Mouse (Mus musculus): ENCODE results near the gene Mpst. TPM values are rescaled to one million over a fixed set of nuclear protein-coding genes. Genes with fewer than 3 reads are reported as not detected.

The Mpst gene
- polyA plus RNA-seq, 1 experiment from 2014 or later, result 2.4 TPM

GRCm38 (mm10) chr15:78438973-78439372 is 32.8 kb downstream of the Mpst start:
- H3K9me3 ChIP-seq, result no peaks in the 10 kb centered on the region
- peaks cover 8% of the 10 kb centered on the region for H3K36me3 ChIP-seq
- H3K27ac ChIP-seq, result no peak overlapping the region
- no peak overlapping the region for H3K4me2 ChIP-seq
- H3K9ac ChIP-seq, result no peak overlapping the region
- H3K4me3 ChIP-seq, result no peak overlapping the region
- H3K27me3 ChIP-seq, result 0 out of 2 replicates have a peak, but pooled peaks cover 9% of the 10 kb centered on the region
- ATAC-seq (ENCODE audit: insufficient number of reproducible peaks, low FRiP score, low TSS enrichment, low read depth), result no peak
- WGBS, result 67% methylated on average over 9 of the region's 9 CpGs
- peaks cover 29% of the 10 kb centered on the region for H3K4me1 ChIP-seq

GRCm38 (mm10) chr15:78442231-78442630 is 36.0 kb downstream of the Mpst start:
- Histone ChIP-seq H3K9ac (no peak overlapping the region), H3K27ac (no peak overlapping the region), H3K4me1 (peaks cover 15% of the 10 kb centered on the region), H3K9me3 (no peaks in the 10 kb centered on the region), H3K27me3 (0 out of 2 replicates have a peak, but pooled peaks cover 2% of the 10 kb centered on the region), H3K4me3 (no peak overlapping the region), H3K36me3 (no peaks in the 10 kb centered on the region; the same call in 1 of the 2 replicates), H3K4me2 (no peak overlapping the region)
- WGBS, result 91% methylated on average over 19 of the region's 19 CpGs
- ATAC-seq (ENCODE audit: insufficient number of reproducible peaks, low FRiP score, low TSS enrichment, low read depth), result no peak

DNA sequence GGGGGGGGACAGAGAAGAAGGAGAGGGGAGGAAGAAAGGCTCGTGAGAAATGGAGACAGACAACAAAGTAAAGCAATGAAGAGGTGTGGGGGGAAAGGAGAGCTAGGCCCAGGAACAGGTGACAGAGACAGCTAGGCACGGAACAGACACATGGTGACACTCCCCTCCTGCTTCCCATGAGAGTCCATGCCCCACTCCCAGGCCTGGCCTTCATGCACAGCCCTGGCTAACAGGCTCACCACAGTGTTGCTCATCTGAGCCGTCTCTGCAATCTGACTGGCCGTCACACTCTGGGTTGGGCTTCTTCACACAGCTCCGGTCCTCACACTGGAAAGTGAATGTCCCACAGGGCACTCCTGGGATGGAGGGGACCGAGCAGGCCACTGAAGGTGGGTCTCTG is 37.6 kb downstream of the Mpst start:
- H3K36me3 ChIP-seq, result no peaks in the 10 kb centered on the region; the same call in 1 of the 2 replicates
- H3K4me3 ChIP-seq, result no peak overlapping the region
- no peak for ATAC-seq (ENCODE audit: insufficient number of reproducible peaks, low FRiP score, low TSS enrichment, low read depth)
- no peak overlapping the region for H3K9ac ChIP-seq
- no peaks in the 10 kb centered on the region for H3K27me3 ChIP-seq
- H3K27ac ChIP-seq, result no peak overlapping the region
- WGBS, result 48% methylated on average over 6 of the region's 6 CpGs
- no peak overlapping the region for H3K4me2 ChIP-seq
- no peaks in the 10 kb centered on the region for H3K9me3 ChIP-seq
- H3K4me1 ChIP-seq, result 0 out of 2 replicates have a peak, but pooled peaks cover 8% of the 10 kb centered on the region

GRCm38 (mm10) chr15:78447121-78447520 is 40.9 kb downstream of the Mpst start:
- 47% methylated on average over 7 of the region's 7 CpGs for WGBS
- H3K9ac ChIP-seq, result no peak overlapping the region

DNA sequence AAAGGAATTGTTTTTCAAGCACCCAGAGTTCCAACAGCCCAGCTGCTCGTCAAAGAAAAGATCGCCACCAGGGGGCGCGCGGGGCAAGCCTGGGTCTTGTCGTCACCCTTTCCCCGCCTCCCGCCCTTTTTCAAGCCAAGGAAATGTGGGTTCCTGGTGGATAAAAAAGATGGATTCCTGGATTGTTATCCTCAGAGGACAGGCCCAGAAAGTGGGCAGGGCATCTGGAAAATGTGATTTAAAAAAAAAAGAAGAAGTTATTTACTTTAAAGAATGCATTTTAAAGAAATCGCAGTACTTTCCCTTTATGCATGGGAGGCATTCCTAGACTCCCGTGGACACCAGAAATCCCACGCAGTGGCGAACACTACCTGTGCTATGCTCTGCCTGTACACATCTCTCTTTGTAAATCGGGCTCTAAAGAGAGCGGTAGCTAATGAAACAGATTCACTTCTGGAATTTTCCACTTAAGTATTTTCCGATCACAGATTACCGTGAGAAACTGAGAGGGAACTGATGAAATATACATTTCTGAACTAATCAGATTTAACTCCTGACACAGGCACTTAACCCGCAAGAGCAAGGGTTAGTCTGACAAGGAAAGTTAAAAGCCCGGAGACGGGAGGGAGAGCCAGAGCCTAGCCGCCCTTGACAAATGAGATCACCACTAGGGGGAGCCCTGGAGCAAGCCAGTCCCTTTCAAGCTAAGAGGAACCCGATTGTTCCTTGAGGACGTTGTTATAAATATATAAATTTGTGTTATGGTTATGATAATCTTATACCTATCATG is 41.7 kb downstream of the Mpst start:
- no peaks in the 10 kb centered on the region for H3K27me3 ChIP-seq
- 1% methylated on average over 22 of the region's 22 CpGs for WGBS
- H3K27ac ChIP-seq, result peak overlapping the region; percentile 90
- no peaks in the 10 kb centered on the region for H3K36me3 ChIP-seq
- H3K9ac ChIP-seq, result peak overlapping the region; percentile 17; the same call in 1 of the 2 replicates
- H3K4me1 ChIP-seq, result peaks cover 20% of the 10 kb centered on the region
- peak overlapping the region; percentile 75 for H3K4me2 ChIP-seq
- no peak for ATAC-seq (ENCODE audit: insufficient number of reproducible peaks, low FRiP score, low TSS enrichment, low read depth)
- peak overlapping the region; percentile 37 for H3K4me3 ChIP-seq
- no peaks in the 10 kb centered on the region for H3K9me3 ChIP-seq

More at GRCm38 (mm10) chr15:78447121-78447520, 40.9 kb downstream of the Mpst start:
- no peaks in the 10 kb centered on the region for H3K27me3 ChIP-seq
- no peaks in the 10 kb centered on the region; the same call in 1 of the 2 replicates for H3K36me3 ChIP-seq
- H3K4me3 ChIP-seq, result no peak overlapping the region
- H3K4me1 ChIP-seq, result peaks cover 16% of the 10 kb centered on the region
- ATAC-seq (ENCODE audit: insufficient number of reproducible peaks, low FRiP score, low TSS enrichment, low read depth), result no peak
- no peak overlapping the region for H3K4me2 ChIP-seq
- no peak overlapping the region; the same call in 1 of the 2 replicates for H3K27ac ChIP-seq
- no peaks in the 10 kb centered on the region for H3K9me3 ChIP-seq

DNA sequence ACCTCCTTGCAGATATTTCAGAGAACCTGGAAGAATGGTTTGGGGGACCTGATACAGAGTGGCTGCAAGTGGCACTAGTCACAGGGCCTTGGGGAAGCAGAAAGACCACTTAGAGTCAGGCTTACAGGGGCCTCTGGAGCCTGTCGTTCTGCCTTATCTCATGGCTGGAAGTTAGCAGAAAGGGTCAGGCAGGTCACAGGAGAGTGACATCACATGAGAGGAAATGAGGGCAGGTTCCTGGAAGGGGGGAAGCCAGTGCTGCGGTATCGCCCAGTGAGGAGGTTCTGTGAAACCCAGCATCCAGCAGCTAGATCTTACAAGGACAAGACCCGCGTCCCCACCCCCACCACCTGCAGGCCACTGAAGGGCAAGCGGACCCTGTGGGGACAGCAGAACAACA is 42.9 kb downstream of the Mpst start:
- Histone ChIP-seq H3K9me3 (no peaks in the 10 kb centered on the region), H3K4me3 (no peak overlapping the region), H3K27ac (peak overlapping the region; percentile 51; the same call in 1 of the 2 replicates), H3K4me1 (peaks cover 20% of the 10 kb centered on the region), H3K36me3 (no peaks in the 10 kb centered on the region), H3K27me3 (no peaks in the 10 kb centered on the region), H3K4me2 (no peak overlapping the region), H3K9ac (no peak overlapping the region)
- no peak for ATAC-seq (ENCODE audit: insufficient number of reproducible peaks, low FRiP score, low TSS enrichment, low read depth)
- 66% methylated on average over 6 of the region's 6 CpGs for WGBS

DNA sequence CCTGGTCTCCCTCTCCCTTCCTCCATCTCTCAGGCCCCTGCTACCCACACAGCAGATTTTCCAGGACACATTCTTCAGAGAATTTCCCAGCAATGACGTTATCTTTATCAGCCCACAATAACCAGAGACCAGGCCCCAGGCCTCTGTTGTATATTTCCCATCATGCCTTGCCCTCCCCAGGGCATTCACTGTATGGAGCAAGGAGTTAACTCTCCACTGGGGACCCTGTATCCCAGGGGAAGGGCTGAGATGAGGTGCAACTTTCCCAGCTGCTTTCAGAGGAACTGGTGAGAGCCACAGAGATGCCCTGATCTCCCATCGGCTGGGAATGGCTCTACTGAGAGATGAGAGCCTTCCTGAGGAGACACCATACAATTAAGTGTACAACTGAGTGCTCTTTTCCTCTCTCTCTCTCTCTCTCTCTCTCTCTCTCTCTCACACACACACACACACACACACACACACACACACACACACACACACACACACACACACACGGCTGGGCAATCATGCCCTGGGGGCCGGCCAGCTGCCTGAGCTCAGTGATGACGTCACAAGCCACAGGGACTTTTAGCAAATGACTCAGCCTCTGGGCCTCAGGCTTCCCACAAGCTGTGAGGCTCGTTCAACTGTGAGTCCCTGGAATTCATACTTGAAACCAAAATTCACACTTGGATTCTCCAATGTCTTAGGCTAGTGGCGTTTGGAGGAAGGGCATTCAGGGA is 43.6 kb downstream of the Mpst start:
- Histone ChIP-seq H3K4me2 (no peak overlapping the region), H3K27ac (peak overlapping the region; percentile 51), H3K4me3 (no peak overlapping the region), H3K27me3 (no peaks in the 10 kb centered on the region), H3K9ac (no peak overlapping the region), H3K36me3 (no peaks in the 10 kb centered on the region), H3K9me3 (no peaks in the 10 kb centered on the region), H3K4me1 (peaks cover 20% of the 10 kb centered on the region)
- ATAC-seq (ENCODE audit: insufficient number of reproducible peaks, low FRiP score, low TSS enrichment, low read depth), result no peak
- 32% methylated on average over 7 of the region's 7 CpGs for WGBS

DNA sequence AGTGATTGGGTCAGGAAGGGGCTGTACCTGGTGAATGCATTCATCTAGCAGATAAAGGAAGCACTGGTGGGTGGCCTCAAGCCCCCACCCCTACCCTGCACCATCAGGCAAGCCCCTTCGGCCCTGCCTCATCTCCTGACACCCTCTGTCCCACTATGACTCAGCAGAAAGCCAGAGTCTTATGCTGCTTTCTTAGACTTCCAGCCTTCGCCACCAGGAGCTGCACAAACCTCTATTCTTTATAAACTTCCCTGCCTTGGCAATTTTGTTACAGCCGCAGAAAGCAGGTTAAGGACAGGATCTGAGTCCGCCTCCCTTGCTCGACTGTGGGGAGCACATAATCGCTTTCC is 44.2 kb downstream of the Mpst start:
- 81% methylated on average over 6 of the region's 6 CpGs for WGBS
- Histone ChIP-seq H3K9ac (no peak overlapping the region), H3K4me3 (no peak overlapping the region), H3K9me3 (no peaks in the 10 kb centered on the region), H3K27me3 (no peaks in the 10 kb centered on the region), H3K4me2 (no peak overlapping the region), H3K27ac (peak overlapping the region; percentile 51), H3K36me3 (no peaks in the 10 kb centered on the region), H3K4me1 (peaks cover 24% of the 10 kb centered on the region)
- ATAC-seq (ENCODE audit: insufficient number of reproducible peaks, low FRiP score, low TSS enrichment, low read depth), result no peak

GRCm38 (mm10) chr15:78451201-78451600 is 45.0 kb downstream of the Mpst start:
- H3K9ac ChIP-seq, result no peak overlapping the region
- no peak for ATAC-seq (ENCODE audit: insufficient number of reproducible peaks, low FRiP score, low TSS enrichment, low read depth)
- peaks cover 27% of the 10 kb centered on the region for H3K4me1 ChIP-seq
- H3K36me3 ChIP-seq, result no peaks in the 10 kb centered on the region
- no peak overlapping the region for H3K27ac ChIP-seq
- H3K4me3 ChIP-seq, result no peak overlapping the region
- no peak overlapping the region for H3K4me2 ChIP-seq
- WGBS, result 64% methylated on average over 2 of the region's 2 CpGs
- no peaks in the 10 kb centered on the region for H3K9me3 ChIP-seq
- H3K27me3 ChIP-seq, result no peaks in the 10 kb centered on the region

GRCm38 (mm10) chr15:78452929-78453328 is 46.7 kb downstream of the Mpst start:
- no peak overlapping the region for H3K9ac ChIP-seq
- 69% methylated on average over 3 of the region's 3 CpGs for WGBS

DNA sequence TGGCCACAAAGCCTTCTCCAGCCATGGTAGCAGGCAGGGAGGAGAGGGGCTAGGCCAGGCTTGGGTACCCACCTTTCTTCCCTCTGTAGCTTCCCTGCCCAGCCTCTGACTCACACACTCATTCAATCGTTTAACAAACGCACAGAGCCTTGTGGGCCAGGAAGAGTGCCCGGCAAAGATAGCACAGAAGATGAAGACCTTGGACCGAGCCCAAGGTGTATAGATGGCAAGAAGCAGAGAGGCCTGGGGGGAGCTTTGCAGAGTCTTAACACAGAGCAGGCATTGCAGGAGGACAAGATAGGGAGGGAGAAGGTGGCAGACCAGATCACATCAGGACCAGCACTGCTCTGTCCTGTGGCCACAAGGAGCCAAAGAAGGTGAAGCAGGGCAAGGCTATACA is 49.0 kb downstream of the Mpst start:
- H3K9me3 ChIP-seq, result no peaks in the 10 kb centered on the region
- peaks cover 14% of the 10 kb centered on the region for H3K4me1 ChIP-seq
- H3K9ac ChIP-seq, result no peak overlapping the region
- no peak overlapping the region for H3K4me3 ChIP-seq
- no peak overlapping the region for H3K27ac ChIP-seq
- H3K36me3 ChIP-seq, result no peaks in the 10 kb centered on the region
- no peak overlapping the region for H3K4me2 ChIP-seq
- no peaks in the 10 kb centered on the region for H3K27me3 ChIP-seq
- ATAC-seq (ENCODE audit: insufficient number of reproducible peaks, low FRiP score, low TSS enrichment, low read depth), result no peak; the same call in 1 of the 2 replicates
- WGBS, result 73% methylated on average over 4 of the region's 4 CpGs

More at GRCm38 (mm10) chr15:78452929-78453328, 46.7 kb downstream of the Mpst start:
- ATAC-seq (ENCODE audit: insufficient number of reproducible peaks, low FRiP score, low TSS enrichment, low read depth), result no peak
- Histone ChIP-seq H3K9me3 (no peaks in the 10 kb centered on the region), H3K27ac (no peak overlapping the region), H3K36me3 (no peaks in the 10 kb centered on the region), H3K4me2 (no peak overlapping the region), H3K4me3 (no peak overlapping the region), H3K4me1 (peaks cover 23% of the 10 kb centered on the region), H3K27me3 (no peaks in the 10 kb centered on the region)

GRCm38 (mm10) chr15:78456051-78456450 is 49.8 kb downstream of the Mpst start:
- Histone ChIP-seq H3K9ac (no peak overlapping the region), H3K9me3 (no peaks in the 10 kb centered on the region), H3K4me1 (peaks cover 11% of the 10 kb centered on the region; the same call in 1 of the 2 replicates), H3K27me3 (no peaks in the 10 kb centered on the region), H3K36me3 (no peaks in the 10 kb centered on the region), H3K4me3 (no peak overlapping the region), H3K27ac (no peak overlapping the region), H3K4me2 (no peak overlapping the region)
- WGBS, result 35% methylated on average over 7 of the region's 7 CpGs
- no peak for ATAC-seq (ENCODE audit: insufficient number of reproducible peaks, low FRiP score, low TSS enrichment, low read depth)
